Mouse (Mus musculus) liver, embryonic 11.5 days (tissue): ENCODE results near the gene Faxc. TPM values are rescaled to one million over a fixed set of nuclear protein-coding genes. Genes with fewer than 3 reads are reported as not detected.

Source experiments
- ATAC-seq: fragments of 200-750 bp; cut with Nextera tagmentation; replicated peaks from 2 replicates; pipeline ENCODE4 v1.8.0; 2017; ENCODE audit warnings: moderate number of reproducible peaks, mild to moderate bottlenecking, moderate TSS enrichment, moderate library complexity; ENCODE audit not compliant: low FRiP score
- DNase-seq: peaks from one replicate; pipeline ENCODE4 v3.0.0-alpha.2; 2017; ENCODE audit warnings: low spot score
- H3K27ac ChIP-seq: fragments of 300-500 bp; sonication (generic); 2 replicates; pipeline ENCODE4 v1.5.1; 2014; ENCODE audit warnings: mild to moderate bottlenecking, low read depth, low read length, control low read depth
- H3K27me3 ChIP-seq: fragments of 300-500 bp; sonication (generic); replicated peaks from 2 replicates; pipeline ENCODE4 v1.6.1; 2014; ENCODE audit warnings: low read length, mixed read lengths; ENCODE audit not compliant: control insufficient read depth, insufficient read depth
- H3K36me3 ChIP-seq: fragments of 300-500 bp; sonication (generic); 2 replicates; pipeline ENCODE4 v1.6.1; 2014; ENCODE audit warnings: mild to moderate bottlenecking, low read length, moderate library complexity, mixed read lengths; ENCODE audit not compliant: control insufficient read depth, insufficient read depth
- H3K4me1 ChIP-seq: fragments of 300-500 bp; sonication (generic); replicated peaks from 2 replicates; pipeline ENCODE4 v1.6.1; 2014; ENCODE audit warnings: low read length, mixed read lengths; ENCODE audit not compliant: control insufficient read depth, insufficient read depth
- H3K4me2 ChIP-seq: fragments of 300-500 bp; sonication (generic); 2 replicates; pipeline ENCODE4 v1.6.1; 2014; ENCODE audit warnings: mild to moderate bottlenecking, control low read depth, moderate library complexity
- H3K4me3 ChIP-seq: fragments of 300-500 bp; sonication (generic); 2 replicates; pipeline ENCODE4 v1.5.1; 2014; ENCODE audit warnings: low read depth, low read length, control low read depth
- H3K9ac ChIP-seq: fragments of 300-500 bp; sonication (generic); 2 replicates; pipeline ENCODE4 v1.6.1; 2014; ENCODE audit warnings: low read depth, low read length, control low read depth
- H3K9me3 ChIP-seq: fragments of 300-500 bp; sonication (generic); 2 replicates; pipeline ENCODE4 v1.6.1; 2016; ENCODE audit warnings: low read length, inconsistent platforms, mixed read lengths; ENCODE audit not compliant: control insufficient read depth
- WGBS: fragments of 180-500 bp; shearing (Covaris S2); extraction: QIAGEN DNeasy Blood & Tissue Kit; methylation state at CpG from one replicate; pipeline ENCODE4 v1.1.7; 2014; 5-methylcytosine and 5-hydroxymethylcytosine counted together
- polyA plus RNA-seq: library from polyadenylated mRNA; unstranded; fragments of >200 nt; fragmentation: Nextera tagmentation; extraction: Ambion mirVana; gene quantifications from 2 replicates; pipeline ENCODE4 v1.2.1, GENCODE M21; 2014

The Faxc gene
- polyA plus RNA-seq, 1 experiment from 2014 or later, result 1.4 TPM

GRCm38 (mm10) chr4:21989571-21990091, 58.5 kb downstream of the Faxc start:
- no peak for ATAC-seq
- Histone ChIP-seq H3K4me2 (no peak overlapping the region), H3K9me3 (no peaks in the 10 kb centered on the region), H3K36me3 (no peaks in the 10 kb centered on the region), H3K9ac (no peak overlapping the region), H3K4me1 (no peaks in the 10 kb centered on the region), H3K4me3 (no peak overlapping the region), H3K27ac (no peak overlapping the region), H3K27me3 (no peaks in the 10 kb centered on the region)
- WGBS, result 65% methylated on average over 3 of the region's 3 CpGs
- DNase-seq, result no peak

GRCm38 (mm10) chr4:21990580-21991235, 59.6 kb downstream of the Faxc start:
- Histone ChIP-seq H3K9ac (no peak overlapping the region), H3K36me3 (no peaks in the 10 kb centered on the region), H3K4me2 (no peak overlapping the region), H3K4me1 (no peaks in the 10 kb centered on the region), H3K9me3 (no peaks in the 10 kb centered on the region), H3K4me3 (no peak overlapping the region), H3K27ac (no peak overlapping the region), H3K27me3 (no peaks in the 10 kb centered on the region)
- ATAC-seq (no peak), DNase-seq (no peak)
- WGBS, result 31% methylated on average over 3 of the region's 3 CpGs

GRCm38 (mm10) chr4:22017656-22018379, 86.7 kb downstream of the Faxc start:
- Histone ChIP-seq H3K9me3 (no peaks in the 10 kb centered on the region), H3K27ac (no peak overlapping the region), H3K4me3 (no peak overlapping the region), H3K27me3 (no peaks in the 10 kb centered on the region), H3K4me1 (no peaks in the 10 kb centered on the region), H3K36me3 (no peaks in the 10 kb centered on the region), H3K4me2 (no peak overlapping the region), H3K9ac (no peak overlapping the region)
- DNase-seq (no peak), ATAC-seq (no peak)
- WGBS, result 10% methylated on average over 9 of the region's 9 CpGs

GRCm38 (mm10) chr4:22018414-22018813, 87.3 kb downstream of the Faxc start:
- Histone ChIP-seq H3K27me3 (no peaks in the 10 kb centered on the region), H3K9me3 (no peaks in the 10 kb centered on the region), H3K36me3 (no peaks in the 10 kb centered on the region), H3K27ac (no peak overlapping the region), H3K4me2 (no peak overlapping the region), H3K9ac (no peak overlapping the region), H3K4me3 (no peak overlapping the region), H3K4me1 (no peaks in the 10 kb centered on the region)
- ATAC-seq, result no peak
- 53% methylated on average over 5 of the region's 5 CpGs for WGBS
- DNase-seq, result no peak

DNA sequence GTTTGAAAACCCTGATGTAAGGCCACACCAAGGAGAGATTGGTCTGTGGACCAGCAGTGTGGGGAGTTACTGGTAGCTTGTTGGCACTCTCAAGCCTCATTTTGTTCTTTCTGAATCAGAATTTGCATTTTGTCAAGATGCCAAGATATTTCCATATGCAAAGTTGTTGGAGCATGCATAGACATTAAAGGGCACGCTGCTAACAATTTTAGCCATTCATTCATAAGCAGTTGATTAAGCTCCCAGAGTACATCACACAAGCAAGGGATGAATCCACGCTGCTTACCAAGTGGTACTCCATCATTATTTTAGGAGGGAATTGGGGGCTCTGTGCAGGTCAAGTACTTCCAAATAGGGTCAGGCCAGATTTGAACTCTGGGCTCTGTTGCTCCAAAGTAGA, 98.8 kb downstream of the Faxc start:
- Histone ChIP-seq H3K27me3 (no peaks in the 10 kb centered on the region), H3K27ac (no peak overlapping the region), H3K4me1 (no peaks in the 10 kb centered on the region), H3K9ac (no peak overlapping the region), H3K9me3 (no peaks in the 10 kb centered on the region), H3K4me3 (no peak overlapping the region), H3K36me3 (no peaks in the 10 kb centered on the region), H3K4me2 (no peak overlapping the region)
- 68% methylated on average over 2 of the region's 2 CpGs for WGBS
- no peak for ATAC-seq
- DNase-seq, result no peak

Other genes with a start within 250 kb of the Faxc start
- gene Prdm13, start 245.4 kb upstream of the Faxc start, polyA plus RNA-seq, result 0.08 TPM in 1 of 2 replicates, not detected in the other
- gene Ccnc, start 203.6 kb upstream of the Faxc start, polyA plus RNA-seq, result 38.8 and 41.6 TPM in 2 replicates
- gene Usp45, start 164.2 kb upstream of the Faxc start, polyA plus RNA-seq, result 16.5 and 18.8 TPM in 2 replicates
- 27.1 and 30.1 TPM in 2 replicates for gene Tstd3, start 164.1 kb upstream of the Faxc start, polyA plus RNA-seq
- 84.9 and 101 TPM in 2 replicates for gene Pnisr, start 83.7 kb upstream of the Faxc start, polyA plus RNA-seq
- 18.9 and 20.6 TPM in 2 replicates for gene Coq3, start 51.7 kb upstream of the Faxc start, polyA plus RNA-seq